Mouse (Mus musculus): ENCODE measurements at regions not wholly inside any gene's neighbourhood (a gene's known extent, or its start where the extent isn't known, plus 50 kb on each side); places are given as distances from the start of the nearest gene placed in this dataset.

DNA sequence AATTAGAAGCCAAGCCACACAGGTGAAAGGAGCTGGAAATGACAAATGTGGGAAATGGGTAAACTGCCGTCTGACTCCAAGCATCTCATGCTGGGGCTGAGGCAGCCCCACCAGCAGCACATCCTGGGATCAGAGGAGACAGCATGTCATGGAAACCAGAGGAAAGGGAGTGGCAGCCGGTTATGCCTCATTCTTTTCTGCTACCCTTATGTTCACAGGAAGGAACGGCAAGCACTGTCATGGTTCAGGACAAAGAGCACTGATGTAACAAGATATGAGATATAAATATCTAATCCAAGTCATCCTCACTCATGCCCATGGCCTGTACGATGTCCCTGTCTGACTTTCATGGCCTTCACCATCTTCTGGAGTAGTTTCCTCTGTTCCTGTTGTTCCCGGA lies 125.2 kb upstream of the Tnfaip3 start:
- no peak for DNase-seq (ENCODE audit: low spot score in 2 of 2)

- DNase-seq (ENCODE audit: low spot score in 2 of 2) = no peak
These were observed 123.8 kb upstream of the Tnfaip3 start for GRCm38 (mm10) chr10:19139234-19139633.

DNA sequence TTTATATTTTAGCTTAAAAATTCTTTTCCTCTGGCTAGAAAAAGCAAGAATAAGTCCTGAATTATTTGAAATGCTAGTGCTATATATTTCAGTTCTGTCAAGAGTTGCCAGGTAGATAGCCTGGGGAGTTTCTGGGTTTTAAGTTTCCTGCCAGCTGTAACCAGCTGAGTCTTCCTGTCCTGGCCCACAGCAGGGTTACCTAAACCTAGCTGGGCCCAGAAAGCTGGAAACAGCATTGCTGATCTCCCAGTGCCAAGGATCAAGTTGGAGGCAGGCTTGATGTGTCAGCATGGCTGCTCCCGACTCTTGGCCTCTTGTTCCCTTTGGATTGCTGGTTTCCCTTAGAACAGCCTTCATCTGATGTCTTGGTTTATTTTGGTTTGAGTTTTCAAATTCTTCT lies 122.8 kb upstream of the Tnfaip3 start:
- no peak for DNase-seq (ENCODE audit: low spot score in 2 of 2)

GRCm38 (mm10) chr10:19127581-19128291 lies 112.3 kb upstream of the Tnfaip3 start:
- no peak for DNase-seq (ENCODE audit: low spot score in 2 of 2)

GRCm38 (mm10) chr10:19126922-19127321 lies 111.5 kb upstream of the Tnfaip3 start:
- no peak for DNase-seq (ENCODE audit: low spot score in 2 of 2)

GRCm38 (mm10) chr10:19126438-19126837 lies 111.0 kb upstream of the Tnfaip3 start:
- no peak for DNase-seq (ENCODE audit: low spot score in 2 of 2)

DNA sequence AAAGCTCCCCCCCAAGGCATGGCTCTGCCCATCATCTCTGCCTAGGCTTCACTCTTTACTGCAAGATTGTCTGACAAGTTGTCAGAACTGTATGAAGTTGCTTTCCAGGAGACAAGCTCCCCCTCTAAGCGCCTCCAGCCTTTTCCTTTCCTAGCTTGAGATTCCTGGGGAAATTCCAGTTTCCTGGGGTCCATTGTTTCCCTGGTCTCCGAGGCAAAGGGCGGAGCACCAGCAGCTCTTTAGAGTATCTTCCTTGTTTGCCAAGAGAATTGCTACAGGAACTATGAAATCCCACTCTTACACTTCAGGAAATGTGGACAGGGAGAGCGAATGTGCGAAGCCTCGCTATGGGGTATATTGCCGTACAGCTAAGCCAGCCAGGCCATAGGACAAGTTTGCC lies 108.2 kb upstream of the Tnfaip3 start:
- DNase-seq (ENCODE audit: low spot score in 2 of 2) = no peak

- DNase-seq (ENCODE audit: low spot score in 2 of 2) = peak; percentile 8 to 67
These were observed 106.8 kb upstream of the Tnfaip3 start for GRCm38 (mm10) chr10:19122221-19122620.

- no peak for DNase-seq (ENCODE audit: low spot score in 2 of 2)
These were observed 104.0 kb upstream of the Tnfaip3 start for GRCm38 (mm10) chr10:19119281-19120049.

GRCm38 (mm10) chr10:19118569-19119280 lies 103.3 kb upstream of the Tnfaip3 start:
- DNase-seq (ENCODE audit: low spot score in 2 of 2) = no peak

GRCm38 (mm10) chr10:19117071-19117605 lies 101.7 kb upstream of the Tnfaip3 start:
- DNase-seq (ENCODE audit: low spot score in 2 of 2) = no peak

DNA sequence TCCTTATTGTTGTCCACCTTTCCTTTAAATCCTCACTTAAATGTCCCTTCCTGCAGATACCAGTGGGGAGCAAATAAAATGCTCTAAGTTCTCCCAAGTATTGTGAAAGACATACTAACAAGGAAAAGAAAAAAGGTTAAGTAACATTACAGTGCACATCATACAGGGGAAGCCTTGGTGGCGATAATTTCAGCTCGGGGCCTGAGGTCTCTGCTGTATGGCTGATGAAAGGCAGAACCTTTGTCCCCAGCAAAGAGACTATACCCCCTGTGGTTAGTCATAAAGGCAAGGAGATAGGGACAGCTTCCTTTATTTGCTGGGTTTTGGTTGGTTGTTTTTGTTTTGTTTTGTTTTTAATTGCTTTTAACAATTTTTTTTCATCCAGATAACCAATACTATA lies 97.0 kb upstream of the Tnfaip3 start:
- DNase-seq (ENCODE audit: low spot score in 2 of 2) = no peak

GRCm38 (mm10) chr10:19105231-19105681 lies 89.8 kb upstream of the Tnfaip3 start:
- DNase-seq (ENCODE audit: low spot score in 2 of 2) = no peak

DNA sequence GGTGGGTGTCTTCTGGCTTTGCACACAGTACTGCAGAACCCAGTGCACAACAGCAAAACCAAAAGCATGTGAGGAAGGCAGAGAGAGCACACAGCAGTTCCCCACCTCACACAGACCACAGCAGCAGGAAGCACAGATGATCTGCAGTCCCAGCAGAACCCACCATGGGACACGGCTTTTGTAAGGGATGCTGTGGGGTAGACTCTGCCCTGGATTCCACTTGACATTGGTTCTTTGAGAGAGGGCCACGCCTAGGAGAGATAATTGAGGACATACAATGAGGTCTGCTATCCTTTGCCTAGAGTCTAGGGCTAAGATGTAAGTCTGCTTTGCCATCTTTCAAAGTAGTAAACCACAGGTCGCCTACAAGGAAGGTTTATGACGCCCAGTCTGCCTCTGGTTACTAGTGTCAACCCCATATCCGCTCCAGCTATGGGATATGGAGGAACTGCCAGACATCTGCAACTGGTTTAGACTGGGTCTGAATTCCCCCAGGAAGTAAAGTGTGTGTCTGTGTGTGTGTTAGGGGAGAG lies 89.3 kb upstream of the Tnfaip3 start:
- no peak for DNase-seq (ENCODE audit: low spot score in 2 of 2)

DNA sequence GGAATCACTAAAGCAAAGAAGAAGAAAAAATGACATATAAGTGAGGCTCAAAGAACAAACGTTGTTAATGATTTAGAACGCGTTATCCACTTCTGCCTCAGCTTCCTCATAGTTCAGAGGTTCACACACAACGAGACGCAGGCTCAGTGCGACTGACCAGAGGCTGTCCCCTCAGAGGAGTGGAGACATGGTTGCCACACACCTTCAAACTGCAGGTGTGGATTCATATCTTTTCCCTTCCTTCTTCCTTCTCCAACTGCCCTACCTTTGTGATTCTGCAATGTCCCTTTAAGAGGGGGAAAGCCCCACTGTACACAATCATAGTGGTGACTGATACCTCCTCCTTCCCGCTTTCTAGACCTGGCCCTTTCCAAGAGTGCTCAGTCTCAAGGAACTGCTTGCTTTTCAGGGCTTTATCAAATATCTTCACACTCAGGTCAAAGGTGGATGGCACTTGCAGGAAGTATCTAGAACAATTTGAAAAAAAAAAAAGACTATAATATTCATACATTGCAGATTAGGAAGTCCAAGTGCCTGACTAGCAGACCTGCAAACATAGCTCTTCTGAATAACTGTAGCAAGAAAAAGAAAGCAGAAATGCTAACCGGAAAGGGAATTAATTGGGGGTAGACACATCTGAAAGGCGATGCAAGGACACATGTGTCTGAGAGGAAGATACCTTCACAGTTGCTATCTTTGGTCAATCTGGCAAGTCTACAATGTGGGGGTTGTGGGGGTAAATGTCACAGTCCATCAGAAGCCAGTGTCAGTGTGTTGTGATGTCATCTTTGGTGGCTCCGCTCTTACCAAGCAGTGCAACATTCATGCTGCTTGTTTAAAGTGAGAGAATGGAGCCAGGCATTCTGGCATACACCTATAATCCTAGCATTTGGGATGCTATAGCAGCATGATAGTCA lies 84.2 kb upstream of the Tnfaip3 start:
- DNase-seq (ENCODE audit: low spot score in 2 of 2) = no peak

DNA sequence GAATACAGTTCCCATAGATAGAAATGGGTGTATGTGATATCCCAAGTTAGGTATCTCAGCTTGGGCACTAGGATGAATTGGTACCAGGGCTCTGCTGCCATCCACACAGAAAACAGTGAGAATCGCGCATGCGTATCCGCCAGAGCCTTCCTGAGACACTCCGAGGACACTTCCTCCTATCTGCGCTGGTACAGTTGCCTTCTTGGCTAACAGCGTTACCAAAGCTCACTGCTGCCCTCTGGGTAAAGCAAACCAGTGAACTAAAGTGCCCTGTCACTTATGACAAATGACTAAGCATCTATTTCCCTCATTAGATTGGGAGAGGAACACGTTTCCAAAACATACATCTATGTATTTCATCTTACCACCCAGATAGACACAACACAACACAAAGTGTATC lies 78.8 kb upstream of the Tnfaip3 start:
- no peak for DNase-seq (ENCODE audit: low spot score in 2 of 2)

DNA sequence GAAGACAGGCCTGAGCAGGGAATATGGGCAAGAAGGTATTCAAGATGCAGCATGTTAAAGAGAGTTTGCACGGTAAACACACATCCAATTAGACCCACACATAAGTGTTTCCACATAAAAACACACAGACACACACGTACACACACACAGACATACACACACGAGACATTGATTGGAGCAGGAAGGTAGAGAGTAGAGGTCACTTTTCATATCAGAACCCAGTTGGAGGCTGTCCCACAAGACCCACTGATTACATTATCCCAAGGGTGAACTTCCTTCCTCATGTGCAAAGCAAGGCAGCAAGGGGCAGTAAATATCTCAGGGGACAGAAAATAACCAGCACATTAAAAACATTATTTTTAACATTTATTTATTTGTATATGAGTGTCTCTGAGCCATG lies 78.2 kb upstream of the Tnfaip3 start:
- DNase-seq (ENCODE audit: low spot score in 2 of 2) = no peak

DNA sequence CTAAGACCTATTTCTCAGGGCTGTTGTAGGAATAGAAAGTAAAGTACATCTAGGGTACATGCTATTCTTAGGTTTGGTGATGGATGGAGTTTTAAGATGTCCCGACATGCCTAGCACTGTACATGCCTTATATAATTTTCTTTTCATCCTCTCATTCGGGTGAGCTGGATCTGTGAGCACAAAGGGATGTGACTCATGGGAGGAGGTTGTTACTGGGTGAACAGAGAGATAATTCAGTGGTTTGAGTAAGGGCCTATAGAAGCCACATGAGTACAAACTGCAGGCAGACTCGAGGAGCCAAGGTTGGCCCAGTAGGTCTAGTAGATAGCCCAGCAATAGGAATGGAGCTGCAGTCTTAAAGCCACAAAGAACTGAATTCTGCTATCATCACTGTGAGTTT lies 76.5 kb upstream of the Tnfaip3 start:
- DNase-seq (ENCODE audit: low spot score in 2 of 2) = no peak

- no peak for DNase-seq (ENCODE audit: low spot score in 2 of 2)
These were observed 75.7 kb upstream of the Tnfaip3 start for GRCm38 (mm10) chr10:19091110-19091509.

GRCm38 (mm10) chr10:19086995-19087394 lies 71.5 kb upstream of the Tnfaip3 start:
- DNase-seq (ENCODE audit: low spot score in 2 of 2) = no peak

DNA sequence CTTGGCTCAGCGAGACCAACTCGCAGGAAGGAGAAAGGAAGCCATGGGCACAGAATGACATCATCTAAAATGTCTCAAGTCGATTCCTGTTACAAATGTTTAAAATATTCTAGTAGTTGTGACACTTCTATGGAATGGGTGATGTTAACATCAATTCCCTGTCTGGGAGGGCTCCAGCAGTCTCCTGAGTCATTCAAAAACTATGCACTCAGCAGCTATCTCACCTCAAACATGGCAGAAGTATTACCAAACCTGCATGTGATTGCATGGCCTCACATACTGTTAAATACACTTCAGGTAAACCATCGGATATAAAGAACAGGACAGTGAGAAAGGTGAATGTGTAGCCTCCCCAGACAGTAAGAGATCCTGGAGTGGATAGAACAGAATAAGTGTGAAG lies 66.7 kb upstream of the Tnfaip3 start:
- DNase-seq (ENCODE audit: low spot score in 2 of 2) = no peak

Measured in left cerebral cortex, adult 8-10 months (tissue).